Mouse (Mus musculus) MEL (cell line): ENCODE measurements around the gene Skor1.

Experiments used
- BHLHE40 ChIP-seq: IDR thresholded peaks from 2 replicates; pipeline ENCODE4 v1.6.1; 2012; ENCODE audit warnings: low read depth, mild to moderate bottlenecking, inconsistent platforms, low read length, improper control_type of control experiment, borderline replicate concordance
- CHD1 ChIP-seq: IDR thresholded peaks from 2 replicates; pipeline ENCODE4 v1.6.1; 2012; ENCODE audit warnings: low read depth, mild to moderate bottlenecking, inconsistent platforms, low read length, improper control_type of control experiment
- CTCF ChIP-seq, 3 experiments: IDR thresholded peaks in 2 of 3; conservative IDR thresholded peaks in 1 of 3; 2 replicates each; pipeline ENCODE4 v1.5.1; 2011 to 2012; ENCODE audit warnings: low read length in 3 of 3, low read depth in 2 of 3, mild to moderate bottlenecking in 2 of 3, improper control_type of control experiment in 1 of 3, inconsistent platforms in 1 of 3, mixed read lengths in 1 of 3, moderate library complexity in 1 of 3; ENCODE audit not compliant: control insufficient read depth in 1 of 3, insufficient read depth in 1 of 3, poor library complexity in 1 of 3, severe bottlenecking in 1 of 3
- E2F4 ChIP-seq: IDR thresholded peaks from 2 replicates; pipeline ENCODE4 v1.6.1; 2011; ENCODE audit warnings: low read depth, low read length, improper control_type of control experiment, borderline replicate concordance
- EP300 ChIP-seq, 2 experiments: IDR thresholded peaks; 2 replicates each; pipeline ENCODE4 v1.6.1; 2011; ENCODE audit warnings: improper control_type of control experiment in 2 of 2, low read length in 2 of 2, low read depth in 1 of 2, mild to moderate bottlenecking in 1 of 2
- GABPA ChIP-seq: IDR thresholded peaks from 2 replicates; pipeline ENCODE4 v1.6.1; 2012; ENCODE audit warnings: low read depth, mild to moderate bottlenecking, inconsistent platforms, low read length, improper control_type of control experiment, moderate library complexity
- MAZ ChIP-seq: IDR thresholded peaks from 2 replicates; pipeline ENCODE4 v1.6.1; 2012; ENCODE audit warnings: low read depth, mild to moderate bottlenecking, inconsistent platforms, low read length, improper control_type of control experiment
- MXI1 ChIP-seq: IDR thresholded peaks from 2 replicates; pipeline ENCODE4 v1.6.1; 2011; ENCODE audit warnings: mild to moderate bottlenecking, low read depth, low read length, improper control_type of control experiment
- NELFE ChIP-seq: IDR thresholded peaks from 2 replicates; pipeline ENCODE4 v1.6.1; 2011; ENCODE audit warnings: low read depth, low read length, improper control_type of control experiment
- NRF1 ChIP-seq: IDR thresholded peaks from 2 replicates; pipeline ENCODE4 v1.6.1; 2014; ENCODE audit warnings: low read depth, mild to moderate bottlenecking, inconsistent platforms, low read length, improper control_type of control experiment, moderate library complexity; ENCODE audit not compliant: poor library complexity, insufficient read depth, severe bottlenecking
- POLR2A ChIP-seq, 2 experiments: IDR thresholded peaks; 2 replicates each; pipeline ENCODE4 v1.6.1; 2011 to 2012; ENCODE audit warnings: low read length in 2 of 2, mild to moderate bottlenecking in 2 of 2, control low read depth in 1 of 2, improper control_type of control experiment in 1 of 2, low read depth in 1 of 2, moderate library complexity in 1 of 2; ENCODE audit not compliant: control insufficient read depth in 1 of 2, insufficient read depth in 1 of 2, poor library complexity in 1 of 2
- RCOR1 ChIP-seq: IDR thresholded peaks from 2 replicates; pipeline ENCODE4 v1.6.1; 2012; ENCODE audit warnings: low read depth, mild to moderate bottlenecking, inconsistent platforms, low read length, improper control_type of control experiment
- USF2 ChIP-seq, 2 experiments: IDR thresholded peaks; 2 replicates each; pipeline ENCODE4 v1.6.1; 2011 to 2012; ENCODE audit warnings: improper control_type of control experiment in 2 of 2, low read length in 2 of 2, borderline replicate concordance in 1 of 2, inconsistent platforms in 1 of 2, low read depth in 1 of 2, mild to moderate bottlenecking in 1 of 2; ENCODE audit not compliant: insufficient read depth in 1 of 2
- ZNF384 ChIP-seq: IDR thresholded peaks from 2 replicates; pipeline ENCODE4 v1.6.1; 2012; ENCODE audit warnings: low read depth, mild to moderate bottlenecking, inconsistent platforms, low read length, improper control_type of control experiment

GRCm38 (mm10) chr9:63182306-63182960, 33.7 kb upstream of the Skor1 start:
- no peak for TF ChIP-seq E2F4
- no peak for TF ChIP-seq BHLHE40
- TF ChIP-seq NELFE: no peak
- TF ChIP-seq POLR2A (IDR thresholded peaks at IDR 0.05; ENCODE audit: control insufficient read depth in 1 of 2, insufficient read depth in 1 of 2, low read depth in 1 of 2, low read length in 2 of 2, poor library complexity in 1 of 2): no peak
- TF ChIP-seq EP300 (IDR thresholded peaks at IDR 0.05; ENCODE audit: low read depth in 1 of 2, low read length in 2 of 2): no peak
- TF ChIP-seq CTCF (IDR thresholded peaks at IDR 0.05 in 2 of 3, conservative IDR thresholded peaks at IDR 0.05 in 1 of 3; ENCODE audit: control insufficient read depth in 1 of 3, insufficient read depth in 1 of 3, low read depth in 2 of 3, low read length in 3 of 3, poor library complexity in 1 of 3, severe bottlenecking in 1 of 3): no peak
- no peak for TF ChIP-seq CHD1
- no peak for TF ChIP-seq GABPA
- no peak for TF ChIP-seq RCOR1
- no peak for TF ChIP-seq NRF1
- TF ChIP-seq MXI1: no peak
- no peak for TF ChIP-seq ZNF384
- no peak for TF ChIP-seq USF2 (IDR thresholded peaks at IDR 0.05; ENCODE audit: borderline replicate concordance in 1 of 2, insufficient read depth in 1 of 2, low read depth in 1 of 2, low read length in 2 of 2)
- no peak for TF ChIP-seq MAZ
